Mouse (Mus musculus) gastrocnemius, postnatal 14 days (tissue): ENCODE results near the gene Tex48. TPM values are rescaled to one million over a fixed set of nuclear protein-coding genes. Genes with fewer than 3 reads are reported as not detected.
A peak's percentile ranks its signal among the peaks of the same experiment; 100 is the strongest.

ENCODE experiments used
- DNase-seq: peaks from one replicate; pipeline ENCODE4 v3.0.0; 2021; ENCODE audit warnings: mixed read lengths
- intact Hi-C: fragments of 180-260 bp; cut with DNase I; formaldehyde crosslinking; loops from one replicate; pipeline ENCODE4 v1.15.1; 2025; ENCODE audit warnings: low total_unique reads
- total RNA-seq, 2 experiments: library from RNA; stranded (reverse); gene quantifications; 2 replicates each; pipeline ENCODE4 v1.2.3; 2021

The Tex48 gene
- total RNA-seq, 2 experiments from 2014 or later = not detected

DNA sequence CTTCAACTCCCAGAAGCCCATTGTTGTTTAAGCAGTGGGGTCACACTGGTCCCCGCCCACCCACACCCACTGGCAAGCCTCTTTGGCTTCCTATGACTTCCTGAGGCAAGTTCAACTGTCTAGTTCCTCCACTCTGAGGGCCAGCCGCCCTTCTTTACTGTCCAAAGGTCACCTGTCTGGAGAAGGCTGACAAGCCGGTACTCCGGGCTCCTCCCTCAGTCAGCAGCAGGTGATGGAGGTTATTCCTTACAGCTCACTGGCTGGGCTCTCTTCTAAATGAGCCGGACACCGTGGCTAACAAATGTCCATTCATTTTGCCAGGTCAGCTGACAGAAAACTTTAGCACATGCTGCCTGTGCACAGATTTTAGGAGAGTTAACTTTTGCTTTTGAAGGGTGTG is 21.4 kb downstream of the Tex48 start:
- no peak for DNase-seq
- intact Hi-C loops = no loop called here

DNA sequence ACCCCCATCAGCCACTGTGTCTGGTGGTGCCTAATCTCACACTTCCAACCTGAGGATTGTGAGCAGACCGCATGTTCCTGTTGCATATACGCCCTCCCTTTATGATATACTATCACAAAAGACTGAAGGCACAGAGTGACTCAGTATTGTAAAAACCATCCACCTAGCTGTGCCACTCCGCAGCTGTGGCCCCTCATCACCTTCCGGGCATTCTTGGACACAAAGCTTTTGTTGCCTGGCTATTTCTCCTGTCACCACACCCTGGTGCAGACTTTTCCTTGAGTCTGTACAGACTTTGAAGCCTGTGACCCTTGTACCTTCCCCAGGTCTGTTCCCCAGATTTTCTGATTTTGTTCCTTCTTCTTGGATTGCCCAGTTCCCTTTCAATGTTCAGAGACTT is 26.2 kb downstream of the Tex48 start:
- no peak for DNase-seq
- intact Hi-C loops = no loop called here

GRCm38 (mm10) chr4:63595259-63595658 is 27.0 kb downstream of the Tex48 start:
- no peak for DNase-seq
- intact Hi-C loops = no loop called here

GRCm38 (mm10) chr4:63594459-63595110 is 27.6 kb downstream of the Tex48 start:
- peak; percentile 27 for DNase-seq
- intact Hi-C loops = no loop called here

- intact Hi-C loops = no loop called here
- no peak for DNase-seq
Observed at GRCm38 (mm10) chr4:63590538-63590937, 31.7 kb downstream of the Tex48 start.

- intact Hi-C loops = no loop called here
- no peak for DNase-seq
Observed at GRCm38 (mm10) chr4:63589987-63590386, 32.2 kb downstream of the Tex48 start.

DNA sequence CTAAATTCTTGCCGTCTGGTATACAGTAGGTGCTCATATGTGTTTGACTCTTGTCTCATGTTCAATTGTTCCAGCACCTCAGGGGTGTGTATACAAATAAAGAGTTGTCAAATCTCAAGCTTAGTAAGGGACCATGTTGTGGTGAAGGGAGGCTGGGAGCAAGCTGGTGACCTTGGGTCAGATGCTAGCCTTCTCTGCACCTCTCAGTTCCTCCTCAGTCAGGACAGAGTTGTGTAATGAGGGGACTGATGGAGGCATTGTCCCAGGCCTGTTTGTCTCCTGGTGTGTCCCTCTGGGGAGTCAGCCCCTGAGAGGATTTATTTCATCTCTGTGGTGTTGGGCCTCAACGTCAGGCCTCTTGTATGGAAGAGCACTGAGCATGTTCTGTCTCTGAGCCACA is 36.0 kb downstream of the Tex48 start:
- intact Hi-C loops = no loop called here
- DNase-seq = no peak

GRCm38 (mm10) chr4:63585216-63585615 is 37.0 kb downstream of the Tex48 start:
- no peak for DNase-seq
- intact Hi-C loops = no loop called here

DNA sequence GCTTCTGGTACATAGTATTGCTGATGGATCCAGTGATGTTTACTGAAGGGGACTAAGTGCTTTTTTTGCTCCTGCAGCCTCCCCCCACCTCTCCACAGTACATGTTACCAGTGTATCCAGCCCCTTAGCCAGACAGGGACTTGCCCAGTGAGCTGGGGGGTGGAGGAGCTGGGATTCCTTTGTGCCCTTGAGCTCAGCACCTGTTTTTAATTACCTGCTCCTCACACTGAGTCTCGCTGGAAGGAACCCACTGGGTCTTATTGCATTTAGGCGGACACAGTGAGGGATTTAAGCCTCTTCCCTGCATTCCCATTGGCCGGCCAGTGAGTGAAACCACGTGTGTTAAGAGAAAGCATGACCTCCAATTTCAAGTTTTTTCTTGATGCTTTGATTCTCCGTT is 39.6 kb downstream of the Tex48 start:
- DNase-seq = no peak
- intact Hi-C loops = no loop called here

DNA sequence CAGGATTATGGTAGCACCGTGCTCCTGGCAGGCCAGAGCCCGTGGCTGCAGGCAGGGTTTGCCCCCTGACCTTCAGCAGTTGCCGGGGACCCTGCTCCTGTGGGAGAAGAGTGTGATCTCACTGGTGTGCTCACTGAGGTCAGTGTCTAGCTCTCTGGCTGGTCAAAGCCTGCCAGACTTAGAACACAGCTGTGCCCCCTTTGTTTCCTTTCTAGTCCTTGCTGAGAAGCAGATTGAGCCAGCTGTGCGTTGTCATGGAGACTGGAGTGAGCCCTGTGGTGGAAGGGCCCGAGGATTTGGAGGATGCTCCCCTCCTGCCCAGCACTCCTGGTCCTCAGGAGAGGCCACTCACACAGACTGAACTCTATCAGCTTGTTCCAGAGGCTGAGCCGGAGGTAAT is 42.1 kb downstream of the Tex48 start:
- intact Hi-C loops = no loop called here
- no peak for DNase-seq

DNA sequence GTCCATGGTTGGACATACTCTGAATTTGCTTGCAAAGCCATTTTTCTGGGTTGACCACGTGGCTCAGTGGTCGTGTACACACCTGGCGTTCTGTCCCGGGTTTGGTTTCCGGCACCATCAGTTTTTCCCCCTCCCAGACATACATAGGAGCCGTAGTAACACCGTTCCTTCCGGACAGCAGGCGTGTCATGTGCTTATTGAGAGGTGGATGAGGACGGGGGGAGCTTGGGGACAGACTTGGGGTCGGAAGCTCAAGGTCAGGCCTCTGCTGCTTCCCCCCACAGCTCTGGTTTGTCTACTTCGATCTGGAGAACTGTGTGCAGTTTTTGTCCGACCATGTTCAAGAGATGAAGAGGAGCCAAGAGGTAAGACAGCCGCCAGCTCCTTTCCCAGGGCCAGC is 42.6 kb downstream of the Tex48 start:
- intact Hi-C loops = no loop called here
- DNase-seq = no peak

DNA sequence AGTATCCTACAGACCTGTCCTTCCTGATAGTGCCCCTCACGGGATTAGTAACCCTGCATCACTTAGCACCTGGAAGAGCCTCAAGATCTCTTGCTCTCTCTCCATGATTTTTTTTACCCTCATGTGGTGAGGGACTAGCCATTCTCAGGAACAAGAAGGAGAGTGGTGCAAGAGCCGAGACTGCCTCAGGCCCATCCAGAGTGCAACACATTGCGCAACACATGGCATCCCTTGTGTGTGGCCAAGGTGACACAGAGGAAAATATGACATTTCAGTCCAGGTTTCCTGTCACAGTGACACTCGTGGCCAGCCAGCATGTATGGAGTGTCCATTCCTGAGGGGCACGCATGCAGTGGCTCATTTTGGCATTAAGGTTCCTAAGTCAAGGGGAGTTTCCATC is 49.6 kb downstream of the Tex48 start:
- intact Hi-C loops = no loop called here
- no peak for DNase-seq

- DNase-seq = no peak
- intact Hi-C loops = no loop called here
Observed at GRCm38 (mm10) chr4:63570208-63570781, 51.9 kb downstream of the Tex48 start.

GRCm38 (mm10) chr4:63569322-63569721 is 52.9 kb downstream of the Tex48 start:
- DNase-seq = no peak
- intact Hi-C loops = no loop called here

- intact Hi-C loops = no loop called here
- no peak for DNase-seq
Observed at GRCm38 (mm10) chr4:63567712-63568390, 54.4 kb downstream of the Tex48 start.

DNA sequence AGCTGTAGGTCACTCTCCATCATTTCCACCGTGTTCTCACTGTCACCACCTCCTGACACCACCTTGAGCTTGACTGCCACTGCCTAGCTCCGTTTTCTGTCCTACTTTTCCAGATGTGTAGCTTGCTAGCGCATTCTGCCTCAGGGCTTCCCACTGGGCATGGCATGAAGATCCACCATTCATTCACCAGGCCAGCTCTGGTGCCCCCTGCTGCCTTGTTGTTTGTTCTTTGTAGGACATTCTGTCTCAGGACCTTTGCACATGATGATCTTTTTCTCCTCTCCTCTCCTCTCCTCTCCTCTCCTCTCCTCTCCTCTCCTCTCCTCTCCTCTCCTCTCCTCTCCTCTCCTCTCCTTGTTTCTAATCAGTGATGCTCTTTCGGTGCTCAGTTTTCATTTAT is 59.5 kb downstream of the Tex48 start:
- DNase-seq = no peak
- intact Hi-C loops = no loop called here

GRCm38 (mm10) chr4:63561861-63562675 is 60.2 kb downstream of the Tex48 start:
- intact Hi-C loops = no loop called here

DNA sequence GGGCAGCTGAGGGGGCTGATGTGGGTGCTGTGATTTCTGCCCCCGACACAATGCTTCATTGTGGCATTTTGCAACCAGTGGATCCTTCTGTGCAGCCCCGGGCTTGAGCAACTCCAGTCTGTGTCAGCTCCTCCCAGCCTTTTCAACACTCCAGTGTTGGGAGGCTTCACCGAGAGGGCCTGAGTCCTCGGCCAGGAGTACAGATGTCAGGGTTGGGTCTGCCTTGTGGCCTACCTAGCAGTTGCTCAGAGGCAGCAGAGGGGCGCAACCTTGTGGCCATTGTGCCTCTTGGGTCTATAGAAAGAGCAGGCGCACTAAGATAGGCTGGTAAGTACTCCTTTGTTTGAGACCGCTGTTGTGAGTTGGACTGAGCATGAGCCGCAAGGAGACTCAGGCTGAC is 62.1 kb downstream of the Tex48 start:
- no peak for DNase-seq
- intact Hi-C loops = no loop called here

More at GRCm38 (mm10) chr4:63561861-63562675, 60.2 kb downstream of the Tex48 start:
- no peak for DNase-seq

- no peak for DNase-seq
- intact Hi-C loops = no loop called here
Observed at GRCm38 (mm10) chr4:63559127-63559697, 63.0 kb downstream of the Tex48 start.
